Mouse (Mus musculus) hindbrain, embryonic 11.5 days (tissue): Measurements from ENCODE around the gene Phf8. TPM values are rescaled to one million over a fixed set of nuclear protein-coding genes. Genes with fewer than 3 reads are reported as not detected.
"Not testable (repeated sequence)": the region's sequence is repeated elsewhere in the genome, so short reads cannot be mapped to it uniquely, and the experiment has no call there.

Experiments
- ATAC-seq: fragments of 200-750 bp; cut with Nextera tagmentation; 2 replicates; pipeline ENCODE4 v1.8.0; 2017; ENCODE audit warnings: mild to moderate bottlenecking, moderate TSS enrichment, moderate library complexity; ENCODE audit not compliant: low FRiP score
- DNase-seq: peaks from one replicate; pipeline ENCODE4 v3.0.0-alpha.2; 2015; ENCODE audit warnings: low spot score
- H3K27ac ChIP-seq: fragments of 300-500 bp; sonication (generic); 2 replicates; pipeline ENCODE4 v1.5.1; 2014; ENCODE audit warnings: mild to moderate bottlenecking, low read depth, low read length
- H3K27me3 ChIP-seq: fragments of 300-500 bp; sonication (generic); 2 replicates; pipeline ENCODE4 v1.6.1; 2014; ENCODE audit warnings: mild to moderate bottlenecking, low read length, moderate library complexity, mixed read lengths; ENCODE audit not compliant: control insufficient read depth, insufficient read depth
- H3K36me3 ChIP-seq: fragments of 300-500 bp; sonication (generic); 2 replicates; pipeline ENCODE4 v1.6.1; 2014; ENCODE audit warnings: mild to moderate bottlenecking, low read length, moderate library complexity, mixed read lengths; ENCODE audit not compliant: control insufficient read depth, insufficient read depth
- H3K4me1 ChIP-seq: fragments of 300-500 bp; sonication (generic); replicated peaks from 2 replicates; pipeline ENCODE4 v1.6.1; 2014; ENCODE audit warnings: low read length, mixed read lengths; ENCODE audit not compliant: control insufficient read depth, insufficient read depth
- H3K4me2 ChIP-seq: fragments of 300-500 bp; sonication (generic); replicated peaks from 2 replicates; pipeline ENCODE4 v1.6.1; 2014; ENCODE audit warnings: mild to moderate bottlenecking, low read depth, low read length
- H3K4me3 ChIP-seq: fragments of 300-500 bp; sonication (generic); 2 replicates; pipeline ENCODE4 v1.5.1; 2014; ENCODE audit warnings: low read depth, low read length
- H3K9ac ChIP-seq: fragments of 300-500 bp; sonication (generic); 2 replicates; pipeline ENCODE4 v1.6.1; 2014; ENCODE audit warnings: low read depth, low read length
- H3K9me3 ChIP-seq: fragments of 300-500 bp; sonication (generic); 2 replicates; pipeline ENCODE4 v1.6.1; 2016; ENCODE audit warnings: low read length; ENCODE audit not compliant: control insufficient read depth
- WGBS: fragments of 180-500 bp; shearing (Covaris S2); extraction: QIAGEN DNeasy Blood & Tissue Kit; methylation state at CpG from one replicate; pipeline ENCODE4 v1.1.7; 2014; 5-methylcytosine and 5-hydroxymethylcytosine counted together
- polyA plus RNA-seq: library from polyadenylated mRNA; unstranded; fragments of >200 nt; fragmentation: Nextera tagmentation; extraction: Ambion mirVana; gene quantifications from 2 replicates; pipeline ENCODE4 v1.2.1, GENCODE M21; 2014

The Phf8 gene
- polyA plus RNA-seq, result 30.5 and 31.9 TPM in 2 replicates

GRCm38 (mm10) chrX:151520458-151521322, at the start of gene Phf8:
Gene Phf8 (plus strand): TSS chrX:151520672.
- peak; percentile 97 for ATAC-seq
- 15% methylated on average over 61 of the region's 68 CpGs for WGBS
- no peaks in the 10 kb centered on the region for H3K9me3 ChIP-seq

GRCm38 (mm10) chrX:151488128-151488527, 32.3 kb upstream of the Phf8 start:
- H3K4me2 ChIP-seq, result no peak overlapping the region
- DNase-seq, result no peak
- no peak overlapping the region for H3K27ac ChIP-seq
- no peaks in the 10 kb centered on the region for H3K4me1 ChIP-seq
- H3K9me3 ChIP-seq, result no peaks in the 10 kb centered on the region
- H3K36me3 ChIP-seq, result no peaks in the 10 kb centered on the region
- no peaks in the 10 kb centered on the region for H3K27me3 ChIP-seq
- ATAC-seq, result no peak
- no peak overlapping the region for H3K4me3 ChIP-seq
- H3K9ac ChIP-seq, result no peak overlapping the region
- WGBS, result 91% methylated on average over 3 of the region's 3 CpGs

More at GRCm38 (mm10) chrX:151520458-151521322, at the start of gene Phf8:
- Histone ChIP-seq H3K27ac (peak within 1 kb of the TSS; percentile 93), H3K4me3 (peak within 1 kb of the TSS; percentile 51), H3K36me3 (no peaks in the 10 kb centered on the region), H3K9ac (peak within 1 kb of the TSS; percentile 71), H3K27me3 (no peaks in the 10 kb centered on the region), H3K4me1 (no peaks in the 10 kb centered on the region), H3K4me2 (peak within 1 kb of the TSS; percentile 55)
- peak; percentile 91 for DNase-seq

GRCm38 (mm10) chrX:151493269-151493668, 27.2 kb upstream of the Phf8 start:
- not testable (repeated sequence) for H3K27me3 ChIP-seq, H3K4me1 ChIP-seq, H3K36me3 ChIP-seq, H3K9me3 ChIP-seq, H3K4me3 ChIP-seq, H3K9ac ChIP-seq, H3K4me2 ChIP-seq, H3K27ac ChIP-seq, ATAC-seq, DNase-seq
- WGBS, result 84% methylated on average over 4 of the region's 4 CpGs

- no peaks in the 10 kb centered on the region for H3K4me1 ChIP-seq
- H3K9ac ChIP-seq, result no peak overlapping the region
- 87% methylated on average over 1 of the region's 1 CpGs for WGBS
- no peak overlapping the region for H3K4me3 ChIP-seq
- ATAC-seq, result no peak
- no peak for DNase-seq
- H3K36me3 ChIP-seq, result no peaks in the 10 kb centered on the region
- H3K9me3 ChIP-seq, result no peaks in the 10 kb centered on the region
- no peaks in the 10 kb centered on the region for H3K27me3 ChIP-seq
- no peak overlapping the region for H3K27ac ChIP-seq
- H3K4me2 ChIP-seq, result no peak overlapping the region
Measured at GRCm38 (mm10) chrX:151496596-151496995, 23.9 kb upstream of the Phf8 start.

GRCm38 (mm10) chrX:151508536-151508935, 11.9 kb upstream of the Phf8 start:
- Histone ChIP-seq H3K4me2 (no peak overlapping the region), H3K27me3 (no peaks in the 10 kb centered on the region), H3K36me3 (no peaks in the 10 kb centered on the region), H3K9ac (no peak overlapping the region), H3K9me3 (no peaks in the 10 kb centered on the region), H3K4me1 (no peaks in the 10 kb centered on the region), H3K4me3 (no peak overlapping the region), H3K27ac (no peak overlapping the region)
- ATAC-seq (no peak), DNase-seq (no peak)

GRCm38 (mm10) chrX:151509906-151510305, 10.6 kb upstream of the Phf8 start:
- no peaks in the 10 kb centered on the region for H3K4me1 ChIP-seq
- no peak overlapping the region for H3K4me2 ChIP-seq
- DNase-seq, result no peak
- no peak overlapping the region for H3K4me3 ChIP-seq
- H3K9ac ChIP-seq, result no peak overlapping the region
- H3K36me3 ChIP-seq, result no peaks in the 10 kb centered on the region
- no peak overlapping the region for H3K27ac ChIP-seq
- no peaks in the 10 kb centered on the region for H3K9me3 ChIP-seq
- 91% methylated on average over 1 of the region's 1 CpGs for WGBS
- H3K27me3 ChIP-seq, result no peaks in the 10 kb centered on the region
- no peak for ATAC-seq

GRCm38 (mm10) chrX:151513066-151513465, 7.4 kb upstream of the Phf8 start:
- 83% methylated on average over 3 of the region's 3 CpGs for WGBS
- Histone ChIP-seq H3K9ac (no peak overlapping the region), H3K36me3 (no peaks in the 10 kb centered on the region), H3K9me3 (no peaks in the 10 kb centered on the region), H3K27me3 (no peaks in the 10 kb centered on the region), H3K4me2 (no peak overlapping the region), H3K4me3 (no peak overlapping the region), H3K27ac (no peak overlapping the region), H3K4me1 (no peaks in the 10 kb centered on the region)
- ATAC-seq (no peak), DNase-seq (no peak)

GRCm38 (mm10) chrX:151513694-151514093, 6.8 kb upstream of the Phf8 start:
- DNase-seq, result no peak
- H3K4me3 ChIP-seq, result no peak overlapping the region
- no peak overlapping the region for H3K27ac ChIP-seq
- no peak overlapping the region for H3K4me2 ChIP-seq
- H3K9me3 ChIP-seq, result no peaks in the 10 kb centered on the region
- ATAC-seq, result no peak
- no peaks in the 10 kb centered on the region for H3K4me1 ChIP-seq
- no peaks in the 10 kb centered on the region for H3K27me3 ChIP-seq
- H3K36me3 ChIP-seq, result no peaks in the 10 kb centered on the region
- 91% methylated on average over 2 of the region's 2 CpGs for WGBS
- no peak overlapping the region for H3K9ac ChIP-seq

GRCm38 (mm10) chrX:151518181-151518580, 2.3 kb upstream of the Phf8 start:
- Histone ChIP-seq H3K4me2 (no peak overlapping the region), H3K4me1 (no peaks in the 10 kb centered on the region), H3K9ac (no peak overlapping the region), H3K9me3 (no peaks in the 10 kb centered on the region), H3K27me3 (no peaks in the 10 kb centered on the region), H3K36me3 (no peaks in the 10 kb centered on the region), H3K4me3 (no peak overlapping the region), H3K27ac (no peak overlapping the region)
- DNase-seq (no peak), ATAC-seq (no peak)
- 29% methylated on average over 1 of the region's 1 CpGs for WGBS
